Mouse (Mus musculus): ENCODE data around the gene Rmnd5a. TPM values are rescaled to one million over a fixed set of nuclear protein-coding genes. Genes with fewer than 3 reads are reported as not detected.
A peak's percentile ranks its signal among the peaks of the same experiment; 100 is the strongest.

The Rmnd5a gene
- polyA plus RNA-seq, 2 experiments, result 10.0 to 35.9 TPM

DNA sequence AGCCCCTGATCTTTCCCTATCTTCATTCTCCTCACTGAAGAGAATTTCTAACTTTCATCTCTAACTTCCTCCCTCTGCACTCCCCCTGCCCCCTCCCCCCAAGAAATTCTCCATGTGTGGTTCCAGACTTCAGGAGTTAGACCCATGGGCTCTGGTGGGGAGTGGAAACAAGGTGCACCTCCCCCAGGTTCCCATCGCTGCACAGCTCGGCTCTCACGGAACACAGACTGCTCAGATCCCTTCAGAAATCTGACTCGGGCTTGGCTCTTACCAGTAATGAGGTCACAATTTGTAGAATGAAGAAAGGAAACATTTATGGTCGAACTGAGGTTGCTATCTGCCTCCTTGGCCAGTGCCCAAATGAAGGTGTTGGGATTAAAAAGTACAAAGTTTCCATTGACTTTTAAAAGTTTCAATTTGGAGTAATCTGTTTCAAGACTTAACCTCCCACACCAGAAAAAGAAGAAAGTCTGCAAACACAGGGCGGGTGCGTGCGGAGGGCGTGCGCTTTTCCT lies 79.2 kb downstream of the Rmnd5a start:
- Histone ChIP-seq H3K4me3 (replicated peaks; ENCODE audit: low read length) (no peak overlapping the region), H3K4me2 (replicated peaks; ENCODE audit: low read depth, low read length, severe bottlenecking) (peak overlapping the region; percentile 25), H3K4me1 (ENCODE audit: control insufficient read depth, insufficient read depth, low read length) (no peaks in the 10 kb centered on the region), H3K9me3 (ENCODE audit: control insufficient read depth, low read length) (no peaks in the 10 kb centered on the region), H3K36me3 (ENCODE audit: control insufficient read depth, insufficient read depth, low read length) (no peaks in the 10 kb centered on the region), H3K27me3 (ENCODE audit: control insufficient read depth, insufficient read depth, low read length) (no peaks in the 10 kb centered on the region), H3K9ac (ENCODE audit: low read depth, low read length, severe bottlenecking) (peak overlapping the region; percentile 12; the same call in 1 of the 2 replicates), H3K27ac (replicated peaks; ENCODE audit: low read depth, low read length) (no peak overlapping the region)
- ATAC-seq (ENCODE audit: low FRiP score, low read depth) (no peak), DNase-seq (ENCODE audit: low spot score) (no peak)
- 67% methylated on average over 10 of the region's 10 CpGs for WGBS
- no peak for TF ChIP-seq POLR2A (IDR thresholded peaks at IDR 0.05; ENCODE audit: borderline replicate concordance, extremely low read depth, insufficient read depth, insufficient read length)

DNA sequence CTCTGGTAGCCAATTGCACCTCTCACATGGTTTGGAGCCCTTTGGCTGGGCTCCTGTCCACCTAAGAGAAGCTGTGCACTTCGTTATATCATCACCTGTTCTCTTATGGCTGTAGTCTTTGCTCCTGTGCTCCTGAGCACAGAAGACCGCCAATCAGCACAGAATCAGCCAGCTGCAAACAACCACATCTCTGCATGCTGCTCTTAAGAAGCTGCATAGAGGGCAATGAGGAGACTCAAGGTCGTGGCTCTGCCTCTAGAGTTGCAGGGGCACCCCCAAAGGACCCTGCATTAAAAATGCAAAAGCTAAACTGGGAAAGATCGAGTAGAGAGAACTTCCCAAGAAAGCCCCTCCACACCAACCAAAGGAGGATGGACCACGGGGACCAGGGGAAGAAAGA lies 79.7 kb downstream of the Rmnd5a start:
- WGBS, result 60% methylated on average over 5 of the region's 5 CpGs

DNA sequence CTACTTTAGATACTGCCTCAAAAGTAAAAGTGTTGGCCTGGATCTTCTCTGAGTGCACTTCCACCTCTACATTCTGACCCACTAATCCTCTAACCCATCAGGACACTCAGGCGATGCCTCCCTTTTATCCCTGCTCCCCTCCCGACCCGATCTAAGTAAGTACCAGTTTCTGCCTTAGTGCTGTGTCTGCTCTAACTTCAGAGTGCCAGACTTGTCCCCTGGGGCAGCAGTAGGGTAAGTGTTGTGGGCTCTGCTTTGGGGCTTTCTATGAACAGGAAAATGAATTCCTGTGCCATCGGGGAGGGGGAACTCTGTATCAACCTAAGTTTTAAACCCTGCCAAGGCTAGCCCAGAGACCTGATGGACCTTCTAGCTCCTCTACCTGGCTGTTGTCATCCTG lies 80.2 kb downstream of the Rmnd5a start:
- ATAC-seq (ENCODE audit: low FRiP score, low read depth), result no peak

More for the DNA sequence above, 79.7 kb downstream of the Rmnd5a start:
- no peak for ATAC-seq (ENCODE audit: low FRiP score, low read depth)
- Histone ChIP-seq H3K27ac (replicated peaks; ENCODE audit: low read depth, low read length) (no peak overlapping the region), H3K36me3 (ENCODE audit: control insufficient read depth, insufficient read depth, low read length) (no peaks in the 10 kb centered on the region), H3K9ac (ENCODE audit: low read depth, low read length, severe bottlenecking) (peak overlapping the region; percentile 12; the same call in 1 of the 2 replicates), H3K4me2 (replicated peaks; ENCODE audit: low read depth, low read length, severe bottlenecking) (peak overlapping the region; percentile 25), H3K4me1 (ENCODE audit: control insufficient read depth, insufficient read depth, low read length) (no peaks in the 10 kb centered on the region), H3K4me3 (replicated peaks; ENCODE audit: low read length) (no peak overlapping the region), H3K9me3 (ENCODE audit: control insufficient read depth, low read length) (no peaks in the 10 kb centered on the region), H3K27me3 (ENCODE audit: control insufficient read depth, insufficient read depth, low read length) (no peaks in the 10 kb centered on the region)
- TF ChIP-seq POLR2A (IDR thresholded peaks at IDR 0.05; ENCODE audit: borderline replicate concordance, extremely low read depth, insufficient read depth, insufficient read length), result no peak
- no peak for DNase-seq (ENCODE audit: low spot score)

DNA sequence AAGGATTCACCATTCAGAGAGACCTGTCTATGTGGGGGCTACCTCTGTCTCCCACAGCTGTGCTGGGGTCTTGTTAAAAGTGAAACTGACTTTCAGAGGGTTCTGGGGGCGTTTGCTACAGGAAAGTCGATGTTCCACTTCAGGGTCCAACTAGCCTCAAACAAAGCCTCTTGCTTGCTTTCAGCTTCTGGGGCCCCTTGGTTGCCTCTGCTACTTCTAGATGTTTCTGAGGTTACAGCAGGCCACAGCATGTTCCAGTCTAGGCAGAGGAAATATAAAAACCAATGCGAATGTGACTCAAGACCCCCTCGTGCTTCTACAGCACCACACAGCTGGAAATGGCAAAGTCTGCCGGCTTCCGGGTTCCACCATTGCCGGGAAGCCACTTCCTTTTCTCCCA lies 82.9 kb downstream of the Rmnd5a start:
- Histone ChIP-seq H3K4me3 (replicated peaks; ENCODE audit: low read length) (no peak overlapping the region), H3K4me2 (replicated peaks; ENCODE audit: low read depth, low read length, severe bottlenecking) (no peak overlapping the region), H3K27me3 (ENCODE audit: control insufficient read depth, insufficient read depth, low read length) (no peaks in the 10 kb centered on the region), H3K9ac (ENCODE audit: low read depth, low read length, severe bottlenecking) (no peak overlapping the region), H3K4me1 (ENCODE audit: control insufficient read depth, insufficient read depth, low read length) (no peaks in the 10 kb centered on the region), H3K9me3 (ENCODE audit: control insufficient read depth, low read length) (no peaks in the 10 kb centered on the region), H3K36me3 (ENCODE audit: control insufficient read depth, insufficient read depth, low read length) (no peaks in the 10 kb centered on the region), H3K27ac (replicated peaks; ENCODE audit: low read depth, low read length) (no peak overlapping the region)
- 84% methylated on average over 7 of the region's 7 CpGs for WGBS
- ATAC-seq (ENCODE audit: low FRiP score, low read depth) (no peak), DNase-seq (ENCODE audit: low spot score) (no peak)
- no peak for TF ChIP-seq POLR2A (IDR thresholded peaks at IDR 0.05; ENCODE audit: borderline replicate concordance, extremely low read depth, insufficient read depth, insufficient read length)

More for the DNA sequence above, 80.2 kb downstream of the Rmnd5a start:
- no peak for DNase-seq (ENCODE audit: low spot score)
- Histone ChIP-seq H3K27ac (replicated peaks; ENCODE audit: low read depth, low read length) (no peak overlapping the region), H3K4me2 (replicated peaks; ENCODE audit: low read depth, low read length, severe bottlenecking) (no peak overlapping the region), H3K9me3 (ENCODE audit: control insufficient read depth, low read length) (no peaks in the 10 kb centered on the region), H3K4me3 (replicated peaks; ENCODE audit: low read length) (no peak overlapping the region), H3K27me3 (ENCODE audit: control insufficient read depth, insufficient read depth, low read length) (no peaks in the 10 kb centered on the region), H3K36me3 (ENCODE audit: control insufficient read depth, insufficient read depth, low read length) (no peaks in the 10 kb centered on the region), H3K9ac (ENCODE audit: low read depth, low read length, severe bottlenecking) (no peak overlapping the region), H3K4me1 (ENCODE audit: control insufficient read depth, insufficient read depth, low read length) (no peaks in the 10 kb centered on the region)
- 83% methylated on average over 4 of the region's 4 CpGs for WGBS
- TF ChIP-seq POLR2A (IDR thresholded peaks at IDR 0.05; ENCODE audit: borderline replicate concordance, extremely low read depth, insufficient read depth, insufficient read length), result no peak

DNA sequence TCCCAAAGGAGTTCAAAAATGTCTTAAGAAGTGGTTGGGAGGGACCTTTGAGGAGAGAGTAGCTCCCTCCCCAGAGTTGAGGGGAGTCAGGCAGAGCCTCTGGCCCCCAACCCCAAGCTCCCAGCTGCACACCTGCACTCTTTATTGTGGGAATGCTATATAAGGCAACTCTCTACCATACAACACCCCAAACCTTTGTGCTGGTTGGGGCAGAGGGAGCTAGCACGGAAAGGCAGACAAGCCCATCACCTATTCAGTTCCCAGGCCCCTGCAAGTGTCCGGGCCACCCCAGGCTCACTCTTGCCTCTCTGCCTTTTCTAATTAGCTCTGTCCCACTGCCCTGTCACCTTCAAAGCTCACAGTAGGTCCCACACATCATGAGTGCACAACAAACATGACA lies 86.7 kb downstream of the Rmnd5a start:
- DNase-seq (ENCODE audit: low spot score) (no peak), ATAC-seq (ENCODE audit: low FRiP score, low read depth) (no peak)
- H3K27me3 ChIP-seq (ENCODE audit: control insufficient read depth, insufficient read depth, low read length), result no peaks in the 10 kb centered on the region
- H3K9ac ChIP-seq (ENCODE audit: low read depth, low read length, severe bottlenecking), result no peak overlapping the region
- WGBS, result 74% methylated on average over 2 of the region's 2 CpGs
- no peaks in the 10 kb centered on the region for H3K9me3 ChIP-seq (ENCODE audit: control insufficient read depth, low read length)
- no peaks in the 10 kb centered on the region for H3K4me1 ChIP-seq (ENCODE audit: control insufficient read depth, insufficient read depth, low read length)
- no peaks in the 10 kb centered on the region for H3K36me3 ChIP-seq (ENCODE audit: control insufficient read depth, insufficient read depth, low read length)
- no peak overlapping the region for H3K27ac ChIP-seq (replicated peaks; ENCODE audit: low read depth, low read length)
- no peak overlapping the region for H3K4me2 ChIP-seq (replicated peaks; ENCODE audit: low read depth, low read length, severe bottlenecking)
- H3K4me3 ChIP-seq (replicated peaks; ENCODE audit: low read length), result no peak overlapping the region
- TF ChIP-seq POLR2A (IDR thresholded peaks at IDR 0.05; ENCODE audit: borderline replicate concordance, extremely low read depth, insufficient read depth, insufficient read length), result no peak
